Mouse (Mus musculus): ENCODE results near the gene Loxl1. TPM values are rescaled to one million over a fixed set of nuclear protein-coding genes. Genes with fewer than 3 reads are reported as not detected.
"Not testable (repeated sequence)": the region's sequence is repeated elsewhere in the genome, so short reads cannot be mapped to it uniquely, and the experiment has no call there.

The Loxl1 gene
- total and polyA plus RNA-seq, 3 experiments = not detected

GRCm38 (mm10) chr9:58272068-58272541 is 40.9 kb downstream of the Loxl1 start:
- Histone ChIP-seq H3K9me3 (replicated peaks; ENCODE audit: low read length) (no peaks in the 10 kb centered on the region), H3K27me3 (replicated peaks) (no peaks in the 10 kb centered on the region), H3K9ac (ENCODE audit: insufficient read depth, low read depth) (no peak overlapping the region), H3K79me2 (replicated peaks; ENCODE audit: control insufficient read depth, extremely low read depth, insufficient read depth, poor library complexity, severe bottlenecking) (no peaks in the 10 kb centered on the region), H3K4me2 (ENCODE audit: insufficient read depth, low read depth, poor library complexity, severe bottlenecking) (peak overlapping the region; percentile 79; the same call in 1 of the 2 replicates), H3K27ac (ENCODE audit: insufficient read depth, low read depth) (peak overlapping the region; percentile 99), H3K4me3 (replicated peaks in 1 of 3; ENCODE audit: low read depth in 2 of 3, low read length in 2 of 3, poor library complexity in 1 of 3) (no peak overlapping the region), H3K36me3 (replicated peaks in 1 of 2; ENCODE audit: control insufficient read depth in 1 of 2, insufficient read depth in 1 of 2, low read length in 1 of 2) (no peaks in the 10 kb centered on the region), H3K4me1 (ENCODE audit: control insufficient read depth in 1 of 2, insufficient read depth in 2 of 2) (peaks cover 23 to 88% of the 10 kb centered on the region in 2 experiments)
- DNase-seq (ENCODE audit: extremely low read depth) = peak; percentile 81
- TF ChIP-seq MAZ (IDR thresholded peaks at IDR 0.05; ENCODE audit: low read depth, low read length) (peak; percentile 80), MAFK (IDR thresholded peaks at IDR 0.05; ENCODE audit: insufficient replicate concordance, low read length) (peak; percentile 35; the same call in 1 of the 2 replicates), UBTF (IDR thresholded peaks at IDR 0.05; ENCODE audit: low read depth, low read length) (no peak), ZC3H11A (IDR thresholded peaks at IDR 0.05; ENCODE audit: low read depth, low read length) (no peak), EP300 (IDR thresholded peaks at IDR 0.05; ENCODE audit: low read length) (peak; percentile 63; the same call in 1 of the 2 replicates), MEF2A (IDR thresholded peaks at IDR 0.05; ENCODE audit: borderline replicate concordance, low read depth, low read length) (peak; percentile 68), MYC (IDR thresholded peaks at IDR 0.05; ENCODE audit: low read depth, low read length) (0 out of 2 replicates have a peak, but pooled peaks have one; percentile 56), ZKSCAN1 (IDR thresholded peaks at IDR 0.05; ENCODE audit: borderline replicate concordance, low read depth, low read length) (no peak), CHD2 (IDR thresholded peaks at IDR 0.05; ENCODE audit: low read length) (peak; percentile 59; the same call in 1 of the 2 replicates), TBP (conservative IDR thresholded peaks at IDR 0.05; ENCODE audit: low read depth, low read length) (0 out of 2 replicates have a peak, but pooled peaks have one; percentile 54), RCOR1 (conservative IDR thresholded peaks at IDR 0.05; ENCODE audit: low read depth, low read length) (0 out of 2 replicates have a peak, but pooled peaks have one; percentile 58), ELF1 (IDR thresholded peaks at IDR 0.05; ENCODE audit: low read depth, low read length) (0 out of 2 replicates have a peak, but pooled peaks have one; percentile 31), TCF12 (IDR thresholded peaks at IDR 0.05; ENCODE audit: low read depth, low read length) (peak; percentile 62), ZNF384 (IDR thresholded peaks at IDR 0.05; ENCODE audit: low read depth, low read length) (peak; percentile 64), ETS1 (conservative IDR thresholded peaks at IDR 0.05; ENCODE audit: low read depth, low read length) (peak; percentile 76), SMC3 (IDR thresholded peaks at IDR 0.05; ENCODE audit: low read depth, low read length) (no peak), BHLHE40 (IDR thresholded peaks at IDR 0.05; ENCODE audit: low read depth, low read length) (peak; percentile 47)
- in situ Hi-C loops (cut with MboI; ENCODE audit: low pct_ligation_motif_present, low pct_unique_long_range_greater_than_20kb, low sequenced_read_pairs) (loop anchor here (25.0 kb wide), 1 partner anchor 460 kb away; no protein-coding TSS in a partner anchor), dilution Hi-C loops (cut with MboI; ENCODE audit: extremely low pct_ligation_motif_present, extremely low pct_unique_long_range_greater_than_20kb, low sequenced_read_pairs) (no loop called here)

- H3K79me2 ChIP-seq (replicated peaks; ENCODE audit: control insufficient read depth, extremely low read depth, insufficient read depth, poor library complexity, severe bottlenecking); H3K4me3 ChIP-seq (replicated peaks in 1 of 3; ENCODE audit: low read depth in 2 of 3, low read length in 2 of 3, poor library complexity in 1 of 3); H3K27me3 ChIP-seq (replicated peaks); H3K9me3 ChIP-seq (replicated peaks; ENCODE audit: low read length); H3K9ac ChIP-seq (ENCODE audit: insufficient read depth, low read depth); H3K36me3 ChIP-seq (replicated peaks in 1 of 2; ENCODE audit: control insufficient read depth in 1 of 2, insufficient read depth in 1 of 2, low read length in 1 of 2); H3K4me2 ChIP-seq (ENCODE audit: insufficient read depth, low read depth, poor library complexity, severe bottlenecking); DNase-seq (ENCODE audit: extremely low read depth); dilution Hi-C loops (cut with MboI; ENCODE audit: extremely low pct_ligation_motif_present, extremely low pct_unique_long_range_greater_than_20kb, low sequenced_read_pairs): not testable (repeated sequence)
- in situ Hi-C loops (cut with MboI; ENCODE audit: low pct_ligation_motif_present, low pct_unique_long_range_greater_than_20kb, low sequenced_read_pairs) = loop anchor here (25.0 kb wide), 1 partner anchor 459 kb away; no protein-coding TSS in a partner anchor
- H3K4me1 ChIP-seq (ENCODE audit: control insufficient read depth in 1 of 2, insufficient read depth in 2 of 2) = peaks cover 23 to 89% of the 10 kb centered on the region in 2 experiments
- H3K27ac ChIP-seq (ENCODE audit: insufficient read depth, low read depth) = peak overlapping the region; percentile 99
- peak; percentile 27 for TF ChIP-seq RAD21 (IDR thresholded peaks at IDR 0.05; ENCODE audit: low read depth, low read length)
- peak; percentile 32; the same call in 1 of the 2 replicates for TF ChIP-seq MXI1 (IDR thresholded peaks at IDR 0.05; ENCODE audit: low read depth, low read length)
- peak in 1 of 2 experiments; percentile 31; a peak in 1 of 4 replicates for TF ChIP-seq CTCF (conservative IDR thresholded peaks at IDR 0.05 in 1 of 2, IDR thresholded peaks at IDR 0.05 in 1 of 2; ENCODE audit: low read depth in 2 of 2, low read length in 2 of 2)
Observed at GRCm38 (mm10) chr9:58271551-58271950, 41.4 kb downstream of the Loxl1 start.

Measured in CH12.LX (cell line).